Mouse (Mus musculus) C2C12 (cell line): ENCODE results near the gene Mbnl2. TPM values are rescaled to one million over a fixed set of nuclear protein-coding genes. Genes with fewer than 3 reads are reported as not detected.
A peak's percentile ranks its signal among the peaks of the same experiment; 100 is the strongest.

Experiments used
- H3K27me3 ChIP-seq: one replicate; pipeline ENCODE4 v1.6.1; 2011; ENCODE audit not compliant: control insufficient read depth, insufficient read depth, insufficient read length
- H3K36me3 ChIP-seq: one replicate; pipeline ENCODE4 v1.6.1; 2011; ENCODE audit not compliant: control insufficient read depth, insufficient read depth
- H3K4me3 ChIP-seq: one replicate; pipeline ENCODE4 v1.5.1; 2011; ENCODE audit warnings: mild to moderate bottlenecking, control low read depth; ENCODE audit not compliant: poor library complexity, insufficient read depth, severe bottlenecking
- H3K79me2 ChIP-seq: one replicate; pipeline ENCODE4 v1.6.1; 2011; ENCODE audit not compliant: control insufficient read depth, insufficient read depth
- H3K79me3 ChIP-seq: one replicate; pipeline ENCODE4 v1.6.1; 2011; ENCODE audit warnings: low read depth, control low read depth
- H3ac ChIP-seq: one replicate; pipeline ENCODE3; 2011; ENCODE audit warnings: low read depth; ENCODE audit not compliant: control insufficient read depth, insufficient read length
- CEBPB ChIP-seq: IDR thresholded peaks from one replicate; pipeline ENCODE4 v1.6.1; 2011; ENCODE audit warnings: low read depth, mild to moderate bottlenecking, control low read depth, moderate library complexity
- CTCF ChIP-seq: IDR thresholded peaks from one replicate; pipeline ENCODE4 v1.5.1; 2011; ENCODE audit not compliant: control insufficient read depth, insufficient read depth, insufficient read length
- FOSL1 ChIP-seq: IDR thresholded peaks from one replicate; pipeline ENCODE4 v1.8.0; 2011; ENCODE audit warnings: mild to moderate bottlenecking, low read length; ENCODE audit not compliant: poor library complexity, insufficient read depth, severe bottlenecking
- MAX ChIP-seq: IDR thresholded peaks from one replicate; pipeline ENCODE4 v1.6.1; 2011; ENCODE audit warnings: mild to moderate bottlenecking, control low read depth
- MYOD1 ChIP-seq: IDR thresholded peaks from one replicate; pipeline ENCODE4 v1.6.1; 2011; ENCODE audit warnings: low read depth; ENCODE audit not compliant: control insufficient read depth, insufficient read length
- MYOG ChIP-seq: IDR thresholded peaks from one replicate; pipeline ENCODE4 v1.6.1; 2011; ENCODE audit not compliant: control insufficient read depth, insufficient read length; ENCODE audit errors: extremely low read depth
- USF1 ChIP-seq: IDR thresholded peaks from one replicate; pipeline ENCODE4 v1.6.1; 2011; ENCODE audit warnings: low read depth, mild to moderate bottlenecking, control low read depth, moderate library complexity
- polyA plus RNA-seq: library from polyadenylated mRNA; unstranded; fragments of >200 nt; fragmentation: generic; extraction: Trizol; gene quantifications from one replicate; pipeline ENCODE4 v1.2.1, GENCODE M21; 2012; ENCODE audit warnings: missing spikeins

The Mbnl2 gene
- polyA plus RNA-seq, 1 experiment: 42.1 TPM

- peaks cover 15% of the 10 kb centered on the region for H3K36me3 ChIP-seq
- H3K79me2 ChIP-seq: peaks cover 97% of the 10 kb centered on the region
- TF ChIP-seq MYOG (no peak), MYOD1 (no peak), CEBPB (no peak), FOSL1 (no peak), USF1 (no peak)
- H3ac ChIP-seq: no peak overlapping the region
- H3K79me3 ChIP-seq: peaks cover 68% of the 10 kb centered on the region
- no peak overlapping the region for H3K4me3 ChIP-seq
- no peaks in the 10 kb centered on the region for H3K27me3 ChIP-seq
These were observed 11.9 kb downstream of the Mbnl2 start for GRCm38 (mm10) chr14:120287121-120287986.

DNA sequence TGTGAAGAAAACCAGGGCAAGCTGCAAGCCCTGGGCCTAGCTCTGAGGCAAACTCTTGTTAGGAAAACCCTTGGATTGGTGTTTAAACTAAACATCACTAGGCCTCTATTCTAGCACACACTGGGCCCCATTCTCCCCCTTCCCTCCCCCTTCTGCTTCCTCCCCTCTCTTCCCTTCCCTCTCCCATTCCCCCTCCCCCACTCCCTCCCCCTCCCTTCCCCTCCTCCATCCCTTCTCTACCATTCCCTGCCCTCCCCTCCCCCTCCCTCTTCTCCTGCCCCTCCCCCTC is 12.5 kb downstream of the Mbnl2 start:
- Histone ChIP-seq H3K79me3 (peaks cover 62% of the 10 kb centered on the region), H3K4me3 (no peak overlapping the region), H3K36me3 (peaks cover 15% of the 10 kb centered on the region), H3K27me3 (no peaks in the 10 kb centered on the region), H3ac (no peak overlapping the region), H3K79me2 (peaks cover 94% of the 10 kb centered on the region)
- TF ChIP-seq MYOD1: no peak
- no peak for TF ChIP-seq CEBPB
- no peak for TF ChIP-seq CTCF
- no peak for TF ChIP-seq USF1
- no peak for TF ChIP-seq FOSL1
- TF ChIP-seq MYOG: no peak
- no peak for TF ChIP-seq MAX

GRCm38 (mm10) chr14:120288378-120289002 is 13.0 kb downstream of the Mbnl2 start:
- peaks cover 18% of the 10 kb centered on the region for H3K36me3 ChIP-seq
- peaks cover 94% of the 10 kb centered on the region for H3K79me2 ChIP-seq
- TF ChIP-seq CEBPB (peak; percentile 67), MYOD1 (no peak)
- H3K27me3 ChIP-seq: no peaks in the 10 kb centered on the region
- peaks cover 60% of the 10 kb centered on the region for H3K79me3 ChIP-seq
- no peak overlapping the region for H3K4me3 ChIP-seq
- no peak overlapping the region for H3ac ChIP-seq

DNA sequence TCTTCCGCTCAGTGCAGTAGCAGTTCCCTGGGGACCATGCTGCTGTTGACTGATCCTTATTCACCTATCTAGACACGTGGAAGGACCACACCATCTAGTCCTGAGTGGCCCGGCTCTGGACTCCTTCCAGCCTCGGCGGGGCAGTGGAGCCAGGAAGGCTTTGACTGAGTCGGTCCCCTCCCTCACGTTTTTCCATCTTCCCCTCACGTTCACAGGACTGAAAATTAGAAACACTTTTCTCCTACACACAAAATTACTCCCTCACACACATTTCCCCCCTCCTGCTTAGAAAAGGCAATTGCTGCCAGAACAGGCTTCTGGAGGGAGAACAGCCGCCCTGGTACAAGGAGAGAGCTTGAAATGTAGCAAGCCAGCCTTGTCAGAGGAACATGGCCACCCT is 13.6 kb downstream of the Mbnl2 start:
- no peaks in the 10 kb centered on the region for H3K27me3 ChIP-seq
- no peak overlapping the region for H3ac ChIP-seq
- peaks cover 60% of the 10 kb centered on the region for H3K79me3 ChIP-seq
- peaks cover 94% of the 10 kb centered on the region for H3K79me2 ChIP-seq
- peaks cover 22% of the 10 kb centered on the region for H3K36me3 ChIP-seq
- TF ChIP-seq MYOD1 (no peak), FOSL1 (no peak), USF1 (no peak), MAX (no peak), CTCF (no peak), MYOG (no peak), CEBPB (no peak)
- H3K4me3 ChIP-seq: no peak overlapping the region

GRCm38 (mm10) chr14:120289528-120289927 is 14.1 kb downstream of the Mbnl2 start:
- Histone ChIP-seq H3K27me3 (no peaks in the 10 kb centered on the region), H3K79me2 (peaks cover 94% of the 10 kb centered on the region), H3K79me3 (peaks cover 59% of the 10 kb centered on the region), H3ac (no peak overlapping the region), H3K4me3 (no peak overlapping the region), H3K36me3 (peaks cover 22% of the 10 kb centered on the region)
- TF ChIP-seq FOSL1 (no peak), USF1 (no peak), MAX (no peak), MYOG (no peak), CTCF (no peak), MYOD1 (no peak), CEBPB (no peak)

GRCm38 (mm10) chr14:120291226-120291757 is 15.8 kb downstream of the Mbnl2 start:
- no peak for TF ChIP-seq CEBPB
- no peak for TF ChIP-seq MYOD1
- TF ChIP-seq USF1: no peak
- TF ChIP-seq MYOG: no peak

More at GRCm38 (mm10) chr14:120291226-120291757, 15.8 kb downstream of the Mbnl2 start:
- H3K79me2 ChIP-seq: peaks cover 91% of the 10 kb centered on the region
- H3K36me3 ChIP-seq: peaks cover 22% of the 10 kb centered on the region
- H3K4me3 ChIP-seq: no peak overlapping the region
- H3K79me3 ChIP-seq: peaks cover 51% of the 10 kb centered on the region
- no peak overlapping the region for H3ac ChIP-seq
- H3K27me3 ChIP-seq: no peaks in the 10 kb centered on the region
